Mouse (Mus musculus): ENCODE data around the gene Tenm3. TPM values are rescaled to one million over a fixed set of nuclear protein-coding genes. Genes with fewer than 3 reads are reported as not detected.
A peak's percentile ranks its signal among the peaks of the same experiment; 100 is the strongest.

Tenm3 gene
- polyA plus RNA-seq, 1 experiment from 2014 or later = 26.2 TPM

GRCm38 (mm10) chr8:48322655-48323265, 521.0 kb downstream of the Tenm3 start:
- H3K4me2 ChIP-seq = no peak overlapping the region
- 93% methylated on average over 11 of the region's 11 CpGs for WGBS
- H3K27ac ChIP-seq = no peak overlapping the region
- no peak overlapping the region for H3K4me3 ChIP-seq (replicated peaks)
- no peak for ATAC-seq (replicated peaks; ENCODE audit: low FRiP score)
- H3K4me1 ChIP-seq = no peaks in the 10 kb centered on the region
- H3K27me3 ChIP-seq = no peaks in the 10 kb centered on the region
- H3K9ac ChIP-seq = no peak overlapping the region
- 0 out of 2 replicates have a peak, but pooled peaks cover under 1% of the 10 kb centered on the region for H3K36me3 ChIP-seq
- H3K9me3 ChIP-seq (replicated peaks) = no peaks in the 10 kb centered on the region

DNA sequence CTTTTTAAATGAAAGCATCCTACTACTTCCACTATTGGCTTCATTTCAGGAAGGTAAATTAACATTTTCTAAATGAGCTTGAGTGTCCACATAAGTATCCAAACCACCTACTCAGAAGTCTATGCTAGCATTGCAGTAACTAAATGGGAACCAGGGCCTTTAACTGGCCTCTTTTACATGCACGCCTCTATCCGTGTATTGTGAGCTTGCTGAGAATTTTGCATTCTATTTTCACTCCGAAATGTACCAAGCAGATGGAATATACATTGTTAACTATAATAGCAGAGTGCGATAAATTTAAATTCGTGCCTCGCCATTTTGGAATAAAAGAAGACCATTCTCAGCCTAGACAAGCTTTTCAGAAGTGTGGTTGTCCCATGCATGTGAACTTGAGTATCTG, 521.5 kb downstream of the Tenm3 start:
- Histone ChIP-seq H3K27me3 (no peaks in the 10 kb centered on the region), H3K9me3 (replicated peaks) (no peaks in the 10 kb centered on the region), H3K36me3 (no peaks in the 10 kb centered on the region), H3K4me2 (no peak overlapping the region), H3K4me3 (replicated peaks) (no peak overlapping the region), H3K9ac (no peak overlapping the region), H3K27ac (no peak overlapping the region), H3K4me1 (no peaks in the 10 kb centered on the region)
- 96% methylated on average over 6 of the region's 6 CpGs for WGBS
- ATAC-seq (replicated peaks; ENCODE audit: low FRiP score) = no peak

- no peaks in the 10 kb centered on the region for H3K27me3 ChIP-seq
- H3K4me3 ChIP-seq (replicated peaks) = no peak overlapping the region
- H3K9me3 ChIP-seq (replicated peaks) = no peaks in the 10 kb centered on the region
- H3K4me2 ChIP-seq = no peak overlapping the region
- 92% methylated on average over 3 of the region's 3 CpGs for WGBS
- no peak overlapping the region for H3K27ac ChIP-seq
- H3K9ac ChIP-seq = no peak overlapping the region
- H3K36me3 ChIP-seq = no peaks in the 10 kb centered on the region
- no peak for ATAC-seq (replicated peaks; ENCODE audit: low FRiP score)
- H3K4me1 ChIP-seq = no peaks in the 10 kb centered on the region
Measured at GRCm38 (mm10) chr8:48319674-48320073, 524.1 kb downstream of the Tenm3 start.

DNA sequence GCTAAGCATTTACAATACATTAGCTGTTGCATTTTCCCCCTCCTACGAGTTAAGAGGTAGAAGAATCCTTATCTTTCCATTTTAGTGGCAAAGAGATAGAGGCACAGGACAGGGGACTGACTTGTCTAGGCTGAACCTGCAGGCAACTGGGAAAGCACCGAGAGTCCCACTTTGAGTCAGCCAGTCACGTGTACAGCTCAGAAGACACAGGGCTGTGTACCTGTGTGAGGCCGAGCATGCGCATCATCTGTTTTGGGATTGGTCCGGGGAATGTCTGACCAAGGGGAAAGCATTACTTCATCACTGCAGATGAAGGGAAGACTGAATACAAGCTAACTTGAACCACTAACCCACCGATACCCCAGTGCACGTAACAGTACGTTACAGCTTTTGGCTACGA, 526.3 kb downstream of the Tenm3 start:
- Histone ChIP-seq H3K9me3 (replicated peaks) (no peaks in the 10 kb centered on the region), H3K27me3 (no peaks in the 10 kb centered on the region), H3K4me1 (no peaks in the 10 kb centered on the region), H3K4me3 (replicated peaks) (no peak overlapping the region), H3K9ac (no peak overlapping the region), H3K4me2 (no peak overlapping the region), H3K27ac (no peak overlapping the region), H3K36me3 (no peaks in the 10 kb centered on the region)
- no peak for ATAC-seq (replicated peaks; ENCODE audit: low FRiP score)
- WGBS = 88% methylated on average over 10 of the region's 10 CpGs

GRCm38 (mm10) chr8:48315605-48316004, 528.1 kb downstream of the Tenm3 start:
- Histone ChIP-seq H3K9me3 (replicated peaks) (no peaks in the 10 kb centered on the region), H3K27me3 (no peaks in the 10 kb centered on the region), H3K4me1 (no peaks in the 10 kb centered on the region; the same call in 1 of the 2 replicates), H3K36me3 (no peaks in the 10 kb centered on the region), H3K9ac (no peak overlapping the region), H3K4me3 (replicated peaks) (no peak overlapping the region), H3K27ac (no peak overlapping the region), H3K4me2 (no peak overlapping the region)
- no peak for ATAC-seq (replicated peaks; ENCODE audit: low FRiP score)
- WGBS = 79% methylated on average over 8 of the region's 8 CpGs

DNA sequence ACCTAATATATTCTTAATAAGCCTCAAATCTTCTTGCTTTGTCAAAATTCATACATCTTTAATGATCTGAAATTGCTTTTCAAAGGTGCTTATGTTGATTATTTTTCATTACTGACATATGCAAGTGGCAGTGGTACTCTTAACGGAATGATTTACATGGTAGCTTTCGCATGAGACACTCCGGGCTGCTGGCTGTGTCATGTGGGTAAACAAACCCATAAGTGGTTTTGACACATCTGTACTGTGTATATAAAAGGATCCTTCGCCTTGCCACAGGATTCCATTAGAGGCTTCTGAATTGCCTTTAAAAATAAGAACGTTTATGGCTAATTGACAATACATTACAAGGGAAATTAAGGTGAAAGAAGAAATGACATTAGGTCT, 529.8 kb downstream of the Tenm3 start:
- 68% methylated on average over 5 of the region's 5 CpGs for WGBS
- Histone ChIP-seq H3K27me3 (no peaks in the 10 kb centered on the region), H3K9me3 (replicated peaks) (no peaks in the 10 kb centered on the region), H3K9ac (no peak overlapping the region), H3K4me2 (no peak overlapping the region), H3K27ac (no peak overlapping the region), H3K4me3 (replicated peaks) (no peak overlapping the region), H3K4me1 (peaks cover 11% of the 10 kb centered on the region), H3K36me3 (no peaks in the 10 kb centered on the region)
- no peak for ATAC-seq (replicated peaks; ENCODE audit: low FRiP score)

DNA sequence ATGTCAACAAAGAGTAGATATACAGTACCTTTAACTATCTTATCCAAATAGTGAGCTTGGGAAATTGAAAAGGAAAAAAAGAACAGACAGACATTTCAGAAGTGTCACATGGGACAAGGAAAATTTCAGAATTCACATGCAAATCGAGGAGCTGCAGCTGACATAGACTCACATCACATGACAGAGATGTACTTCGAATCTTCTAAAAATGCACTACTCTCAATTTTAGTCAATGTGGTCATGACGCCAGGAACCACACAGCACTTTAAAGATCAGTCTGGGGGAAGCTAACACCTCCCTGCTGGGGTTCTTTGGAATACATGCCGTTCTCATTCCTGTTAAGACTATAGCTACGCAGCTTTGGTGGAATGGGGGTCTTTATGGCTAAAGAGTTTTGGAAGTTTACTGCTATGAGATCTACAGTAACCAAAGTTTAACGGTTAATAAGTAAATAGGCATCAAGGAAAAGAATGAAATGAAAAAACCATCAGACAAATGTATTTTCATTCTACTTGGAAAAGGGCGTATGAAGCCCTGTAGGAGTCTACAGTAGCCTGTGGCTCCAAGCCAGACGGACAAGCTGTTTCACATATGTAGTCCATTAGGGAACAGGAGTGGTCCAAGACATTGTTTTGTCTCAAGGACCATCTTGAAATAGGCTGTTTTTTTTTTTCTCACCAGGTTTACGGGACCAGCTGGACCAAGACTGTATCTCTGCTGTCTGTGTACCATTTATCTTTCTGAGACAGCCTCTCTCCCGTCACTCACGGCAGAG, 530.4 kb downstream of the Tenm3 start:
- no peaks in the 10 kb centered on the region for H3K9me3 ChIP-seq (replicated peaks)
- ATAC-seq (replicated peaks; ENCODE audit: low FRiP score) = no peak
- H3K36me3 ChIP-seq = no peaks in the 10 kb centered on the region
- no peak overlapping the region for H3K4me2 ChIP-seq
- WGBS = 85% methylated on average over 11 of the region's 11 CpGs
- no peak overlapping the region for H3K27ac ChIP-seq
- peaks cover 11% of the 10 kb centered on the region for H3K4me1 ChIP-seq
- H3K4me3 ChIP-seq (replicated peaks) = no peak overlapping the region
- no peak overlapping the region for H3K9ac ChIP-seq
- H3K27me3 ChIP-seq = no peaks in the 10 kb centered on the region

- no peak overlapping the region for H3K9ac ChIP-seq
- no peak overlapping the region for H3K27ac ChIP-seq
- 79% methylated on average over 3 of the region's 3 CpGs for WGBS
- ATAC-seq (replicated peaks; ENCODE audit: low FRiP score) = no peak
- no peaks in the 10 kb centered on the region for H3K9me3 ChIP-seq (replicated peaks)
- no peak overlapping the region for H3K4me3 ChIP-seq (replicated peaks)
- peaks cover 11% of the 10 kb centered on the region for H3K4me1 ChIP-seq
- no peak overlapping the region for H3K4me2 ChIP-seq
- no peaks in the 10 kb centered on the region for H3K27me3 ChIP-seq
- H3K36me3 ChIP-seq = peaks cover 6% of the 10 kb centered on the region; the same call in 1 of the 2 replicates
Measured at GRCm38 (mm10) chr8:48311706-48312105, 532.0 kb downstream of the Tenm3 start.

- no peaks in the 10 kb centered on the region for H3K9me3 ChIP-seq (replicated peaks)
- H3K27me3 ChIP-seq = no peaks in the 10 kb centered on the region
- H3K4me3 ChIP-seq (replicated peaks) = no peak overlapping the region
- no peak overlapping the region for H3K9ac ChIP-seq
- 65% methylated on average over 10 of the region's 10 CpGs for WGBS
- H3K4me2 ChIP-seq = no peak overlapping the region
- H3K4me1 ChIP-seq = peaks cover 11% of the 10 kb centered on the region
- H3K27ac ChIP-seq = no peak overlapping the region
- H3K36me3 ChIP-seq = peaks cover 6% of the 10 kb centered on the region; the same call in 1 of the 2 replicates
- no peak for ATAC-seq (replicated peaks; ENCODE audit: low FRiP score)
Measured at GRCm38 (mm10) chr8:48310240-48310849, 533.4 kb downstream of the Tenm3 start.

DNA sequence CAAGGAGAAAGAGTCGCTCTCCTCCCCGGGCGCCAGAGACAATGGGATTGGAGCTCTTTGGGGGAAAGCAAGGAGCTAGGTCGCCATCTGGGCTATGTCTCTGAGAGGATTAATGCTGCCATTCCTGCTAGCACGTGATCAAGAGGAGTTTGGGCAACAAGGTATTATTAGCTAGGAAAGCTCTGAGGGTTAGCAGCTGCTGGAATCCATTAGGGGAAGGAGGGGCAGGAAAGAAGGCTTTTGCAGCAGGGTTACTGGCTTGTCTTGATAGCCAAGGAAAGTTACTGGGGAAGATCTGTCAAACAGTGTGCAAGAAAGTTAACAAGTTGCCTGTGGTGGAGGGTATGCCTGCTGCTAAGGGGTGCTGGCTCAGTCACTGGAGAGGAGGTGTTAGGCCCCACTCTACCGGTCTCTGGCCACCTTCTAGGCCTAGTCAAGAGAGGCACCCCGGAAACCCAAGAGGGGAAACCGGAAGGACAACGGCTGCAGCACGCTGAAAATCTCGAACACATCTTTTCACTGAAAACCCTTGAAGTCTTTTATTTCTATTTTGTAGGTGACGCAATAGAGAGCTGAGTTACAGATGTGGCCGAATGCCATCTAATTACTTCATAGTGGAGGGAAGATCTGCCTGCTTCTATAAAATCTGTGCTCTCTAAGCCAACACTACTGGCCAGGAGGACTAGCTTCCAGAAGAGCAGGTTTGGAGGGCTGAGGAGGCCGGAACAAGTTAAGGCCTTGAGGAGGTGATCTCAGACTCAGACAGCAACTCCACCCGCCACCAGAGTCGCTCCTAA, 534.4 kb downstream of the Tenm3 start:
- no peak overlapping the region for H3K9ac ChIP-seq
- no peaks in the 10 kb centered on the region for H3K27me3 ChIP-seq
- WGBS = 61% methylated on average over 16 of the region's 16 CpGs
- H3K4me3 ChIP-seq (replicated peaks) = no peak overlapping the region
- no peaks in the 10 kb centered on the region for H3K9me3 ChIP-seq (replicated peaks)
- H3K4me1 ChIP-seq = peaks cover 11% of the 10 kb centered on the region
- H3K4me2 ChIP-seq = no peak overlapping the region
- ATAC-seq (replicated peaks; ENCODE audit: low FRiP score) = peak; percentile 40; the same call in 1 of the 2 replicates
- 0 out of 2 replicates have a peak overlapping the region, but pooled peaks have one; percentile 2 for H3K27ac ChIP-seq
- peaks cover 6% of the 10 kb centered on the region; the same call in 1 of the 2 replicates for H3K36me3 ChIP-seq

DNA sequence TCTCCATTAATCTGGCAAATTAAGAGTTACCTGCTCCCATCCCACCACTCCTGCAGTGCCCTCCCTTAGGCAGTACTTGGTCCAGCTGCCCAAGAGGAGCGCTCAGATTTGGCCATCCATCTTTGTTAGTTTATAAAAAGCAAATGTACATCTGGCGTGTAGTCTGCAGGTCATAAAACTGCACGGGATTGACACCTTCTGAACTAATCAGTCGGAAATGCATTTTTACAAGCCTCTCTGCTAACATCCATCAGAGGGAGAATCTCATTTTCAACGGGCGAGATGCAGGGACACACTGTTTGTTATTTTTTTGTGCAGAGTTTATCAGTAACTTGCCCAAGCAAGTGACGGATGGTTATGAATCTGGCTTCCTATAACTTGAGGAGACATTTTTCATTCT, 539.5 kb downstream of the Tenm3 start:
- 52% methylated on average over 7 of the region's 7 CpGs for WGBS
- H3K4me3 ChIP-seq (replicated peaks) = no peak overlapping the region
- no peak overlapping the region for H3K4me2 ChIP-seq
- no peak overlapping the region for H3K9ac ChIP-seq
- H3K9me3 ChIP-seq (replicated peaks) = no peaks in the 10 kb centered on the region
- peaks cover 9% of the 10 kb centered on the region for H3K36me3 ChIP-seq
- no peak for ATAC-seq (replicated peaks; ENCODE audit: low FRiP score)
- H3K4me1 ChIP-seq = peaks cover 20% of the 10 kb centered on the region
- no peaks in the 10 kb centered on the region for H3K27me3 ChIP-seq
- no peak overlapping the region for H3K27ac ChIP-seq

DNA sequence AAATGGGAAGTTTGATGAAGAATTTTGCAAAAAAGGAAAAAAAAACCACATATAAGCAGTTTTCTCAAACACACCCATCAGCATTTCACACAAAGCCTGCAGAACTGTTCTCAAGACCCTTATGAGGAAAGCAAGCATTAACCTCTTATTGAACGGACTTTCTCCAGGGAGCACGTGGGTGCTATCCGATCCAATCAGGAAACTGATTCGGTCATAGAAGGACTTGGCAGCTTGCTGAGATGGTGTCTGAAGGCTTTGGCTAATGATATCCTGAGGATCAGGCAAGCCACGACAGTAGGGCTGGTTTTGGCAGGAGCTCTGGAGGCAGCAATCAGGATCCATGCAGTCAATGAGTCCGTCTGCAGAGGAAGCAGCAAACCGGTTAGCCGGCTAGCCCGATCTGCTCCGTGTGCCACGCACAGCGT, 543.1 kb downstream of the Tenm3 start:
- Histone ChIP-seq H3K36me3 (peaks cover 30% of the 10 kb centered on the region), H3K9me3 (replicated peaks) (no peaks in the 10 kb centered on the region), H3K27ac (no peak overlapping the region), H3K4me2 (no peak overlapping the region), H3K27me3 (no peaks in the 10 kb centered on the region), H3K4me3 (replicated peaks) (no peak overlapping the region), H3K9ac (no peak overlapping the region), H3K4me1 (peaks cover 18% of the 10 kb centered on the region)
- no peak for ATAC-seq (replicated peaks; ENCODE audit: low FRiP score)
- 57% methylated on average over 12 of the region's 12 CpGs for WGBS

Data from kidney, embryonic 15.5 days (tissue).